19 mouse cellular contexts compared by ENCODE assay signal in genomic region chr3:124346445-124346844, GRCm38 (mm10). TPM values are rescaled to one million over a fixed set of nuclear protein-coding genes. Genes with fewer than 3 reads are reported as not detected.
DNase-seq lines count a peak whose midpoint lies in the region; ATAC-seq and TF ChIP-seq lines count a peak whose summit lies in the region.
"Had no signal": no experiment of that assay in that cellular context is flagged by ENCODE, and none has a peak within 500 bp of the region (broad histone marks: within the 10 kb centered on the region; RNA-seq: fewer than 3 reads in every experiment).

No protein-coding gene starts in this region.

- H3K9ac ChIP-seq in forebrain, postnatal 0 days, result no peak overlapping the region
- no peak overlapping the region for H3K9ac ChIP-seq in forebrain, embryonic 13.5 days
- no peak overlapping the region for H3K9ac ChIP-seq in MEL (ENCODE audit: control insufficient read depth, low read depth, low read length, poor library complexity, severe bottlenecking)
- H3K9ac ChIP-seq: heart, embryonic 15.5 days; limb, embryonic 15.5 days; lung, embryonic 15.5 days had no signal

- no peaks in the 10 kb centered on the region for H3K4me1 ChIP-seq in forebrain, postnatal 0 days (ENCODE audit: insufficient read depth)
- no peaks in the 10 kb centered on the region for H3K4me1 ChIP-seq in forebrain, embryonic 13.5 days
- no peaks in the 10 kb centered on the region for H3K4me1 ChIP-seq in MEL (ENCODE audit: control insufficient read depth in 1 of 2, insufficient read depth in 2 of 2, low read length in 2 of 2)
- H3K4me1 ChIP-seq: heart, embryonic 15.5 days; limb, embryonic 15.5 days; lung, embryonic 15.5 days had no signal

- H3K9me3 ChIP-seq in forebrain, postnatal 0 days (ENCODE audit: low read length), result no peaks in the 10 kb centered on the region
- no peaks in the 10 kb centered on the region for H3K9me3 ChIP-seq in forebrain, embryonic 13.5 days (replicated peaks)
- no peaks in the 10 kb centered on the region for H3K9me3 ChIP-seq in MEL (replicated peaks; ENCODE audit: insufficient read depth, low read length)
- H3K9me3 ChIP-seq: heart, embryonic 15.5 days; limb, embryonic 15.5 days; lung, embryonic 15.5 days had no signal

- peak; percentile 29 for DNase-seq in forebrain, postnatal 0 days
- DNase-seq in left cerebral cortex, adult 2 months (ENCODE audit: extremely low spot score in 1 of 2, low spot score in 2 of 2), result no peak
- no peak for DNase-seq in left cerebral cortex, adult 9 months (ENCODE audit: low spot score in 2 of 2)
- DNase-seq in MEL (ENCODE audit: low read depth, low spot score), result peak; percentile 14
- DNase-seq in embryo, embryonic 10.5 days (ENCODE audit: low spot score), result peak; percentile 24
- no peak for DNase-seq in gastrocnemius, adult 8-10 months (ENCODE audit: low spot score in 2 of 2)
- DNase-seq: cerebellum, adult 2 months; kidney, postnatal 10 days; layer of hippocampus, postnatal 36 days; right cerebral cortex, postnatal 25 days had no signal

- no peak overlapping the region for H3K27ac ChIP-seq in forebrain, postnatal 0 days (ENCODE audit: low read depth, low read length)
- H3K27ac ChIP-seq in forebrain, embryonic 13.5 days, result no peak overlapping the region
- no peak overlapping the region for H3K27ac ChIP-seq in left cerebral cortex, adult 2 months
- H3K27ac ChIP-seq in MEL (ENCODE audit: control insufficient read depth, low read depth, low read length), result no peak overlapping the region
- H3K27ac ChIP-seq: heart, embryonic 15.5 days; limb, embryonic 15.5 days; lung, embryonic 15.5 days had no signal

- peak; percentile 58; the same call in 1 of the 2 replicates for ATAC-seq in forebrain, postnatal 0 days
- no peak for ATAC-seq in forebrain, embryonic 13.5 days
- ATAC-seq: activated CD4-positive, CD25-positive, alpha-beta regulatory T cell, adult 4 months; CD4-positive, CD25-positive, alpha-beta regulatory T cell, adult 4 months; inflammation-experienced regulatory T-cells, adult 6 months had no signal

- no peaks in the 10 kb centered on the region for H3K79me2 ChIP-seq in MEL (ENCODE audit: control insufficient read depth, insufficient read depth, low read length, poor library complexity)

- H3K4me2 ChIP-seq in forebrain, postnatal 0 days (ENCODE audit: low read depth), result no peak overlapping the region
- no peak overlapping the region for H3K4me2 ChIP-seq in forebrain, embryonic 13.5 days
- H3K4me2 ChIP-seq: heart, embryonic 15.5 days; limb, embryonic 15.5 days; lung, embryonic 15.5 days had no signal

- H3K27me3 ChIP-seq in forebrain, postnatal 0 days (ENCODE audit: insufficient read depth, low read length), result no peaks in the 10 kb centered on the region
- no peaks in the 10 kb centered on the region for H3K27me3 ChIP-seq in forebrain, embryonic 13.5 days
- no peaks in the 10 kb centered on the region for H3K27me3 ChIP-seq in MEL (ENCODE audit: control insufficient read depth in 1 of 2, insufficient read depth in 2 of 2, low read length in 2 of 2)
- H3K27me3 ChIP-seq: heart, embryonic 15.5 days; limb, embryonic 15.5 days; lung, embryonic 15.5 days had no signal

- peak; percentile 28 for TF ChIP-seq RAD21 in MEL (IDR thresholded peaks at IDR 0.05; ENCODE audit: low read depth, low read length)

- TF ChIP-seq EP300 in MEL (IDR thresholded peaks at IDR 0.05; ENCODE audit: low read depth in 1 of 2, low read length in 2 of 2), result no peak

- no peak for TF ChIP-seq POLR2A in MEL (IDR thresholded peaks at IDR 0.05; ENCODE audit: control insufficient read depth in 1 of 2, insufficient read depth in 1 of 2, low read depth in 1 of 2, low read length in 2 of 2, poor library complexity in 1 of 2)

- intact Hi-C loops in left cerebral cortex, adult 2 months (cut with DNase I), result loop anchor here (2.0 kb wide), 1 partner anchor 240 kb away; no protein-coding TSS in a partner anchor

- no peaks in the 10 kb centered on the region for H3K36me3 ChIP-seq in forebrain, postnatal 0 days (ENCODE audit: insufficient read depth)
- H3K36me3 ChIP-seq in forebrain, embryonic 13.5 days (ENCODE audit: poor library complexity, severe bottlenecking), result no peaks in the 10 kb centered on the region
- no peaks in the 10 kb centered on the region for H3K36me3 ChIP-seq in MEL (ENCODE audit: control insufficient read depth in 1 of 2, insufficient read depth in 2 of 2, low read length in 2 of 2)
- H3K36me3 ChIP-seq: heart, embryonic 15.5 days; limb, embryonic 15.5 days; lung, embryonic 15.5 days had no signal

- peak; percentile 56 for TF ChIP-seq CTCF in forebrain, postnatal 0 days (IDR thresholded peaks at IDR 0.05; ENCODE audit: low read depth)
- peak; percentile 51 for TF ChIP-seq CTCF in left cerebral cortex, adult 2 months (IDR thresholded peaks at IDR 0.05)
- TF ChIP-seq CTCF in MEL (IDR thresholded peaks at IDR 0.05 in 2 of 3, conservative IDR thresholded peaks at IDR 0.05 in 1 of 3; ENCODE audit: control insufficient read depth in 1 of 3, insufficient read depth in 1 of 3, low read depth in 2 of 3, low read length in 3 of 3, poor library complexity in 1 of 3, severe bottlenecking in 1 of 3), result peak in 2 of 3 experiments; percentile 22 to 35; a peak in 2 of 6 replicates

- H3K4me3 ChIP-seq in forebrain, postnatal 0 days (ENCODE audit: low read depth, low read length), result no peak overlapping the region
- H3K4me3 ChIP-seq in forebrain, embryonic 13.5 days, result no peak overlapping the region
- H3K4me3 ChIP-seq in left cerebral cortex, adult 2 months, result no peak overlapping the region
- H3K4me3 ChIP-seq in MEL (ENCODE audit: control insufficient read depth in 1 of 2, insufficient read depth in 1 of 2, low read depth in 2 of 2, low read length in 2 of 2), result no peak overlapping the region
- H3K4me3 ChIP-seq: heart, embryonic 15.5 days; limb, embryonic 15.5 days; lung, embryonic 15.5 days; myocyte had no signal

TF ChIP-seq in MEL, 35 proteins besides CTCF, POLR2A, EP300 and RAD21:
- no peak for TF ChIP-seq MYB (IDR thresholded peaks at IDR 0.05; ENCODE audit: low read depth, low read length)
- no peak for TF ChIP-seq TBP (IDR thresholded peaks at IDR 0.05; ENCODE audit: low read depth, low read length)
- no peak for TF ChIP-seq NELFE (IDR thresholded peaks at IDR 0.05; ENCODE audit: low read depth, low read length)
- no peak for TF ChIP-seq MAX (IDR thresholded peaks at IDR 0.05; ENCODE audit: low read length)
- no peak for TF ChIP-seq MAZ (IDR thresholded peaks at IDR 0.05; ENCODE audit: low read depth, low read length)
- TF ChIP-seq TCF12 (IDR thresholded peaks at IDR 0.05; ENCODE audit: low read depth, low read length), result no peak
- no peak for TF ChIP-seq CHD2 (IDR thresholded peaks at IDR 0.05; ENCODE audit: low read length)
- TF ChIP-seq MEF2A (IDR thresholded peaks at IDR 0.05; ENCODE audit: extremely low read depth, insufficient replicate concordance, low read depth, low read length, poor library complexity, severe bottlenecking), result no peak
- TF ChIP-seq ETS1 (IDR thresholded peaks at IDR 0.05; ENCODE audit: low read depth, low read length), result no peak
- peak; percentile 39; the same call in 1 of the 2 replicates for TF ChIP-seq ZC3H11A (IDR thresholded peaks at IDR 0.05; ENCODE audit: low read depth, low read length)
- no peak for TF ChIP-seq UBTF (IDR thresholded peaks at IDR 0.05; ENCODE audit: borderline replicate concordance, insufficient read depth, low read depth, low read length)
- no peak for TF ChIP-seq GABPA (IDR thresholded peaks at IDR 0.05; ENCODE audit: low read depth, low read length)
- TF ChIP-seq SMC3 (IDR thresholded peaks at IDR 0.05; ENCODE audit: low read depth, low read length), result peak; percentile 55

RNA-seq across cellular contexts. Expression of gene Tram1l1, which starts 25.8 kb away (rescaled TPM):
- total RNA-seq in forebrain, postnatal 0 days (2014; rRNA removed), result 20.3 and 23.0 TPM in 2 replicates
- 27.9 and 35.8 TPM in 2 replicates for polyA plus RNA-seq in forebrain, postnatal 0 days (2015; fragmentation: Nextera tagmentation; extraction: Ambion mirVana)
- 31.5 and 32.0 TPM in 2 replicates for polyA plus RNA-seq in forebrain, embryonic 13.5 days (2015; fragmentation: Nextera tagmentation; extraction: Ambion mirVana)
- 10 to 100 TPM; 17.1 to 17.4 TPM for total RNA-seq in left cerebral cortex, adult 2 months (2021)
- total RNA-seq in MEL (2012; rRNA removed), result not detected in 2 replicates
- polyA plus RNA-seq in MEL (2012; ENCODE audit: insufficient read depth in 1 of 2, insufficient read length in 2 of 2, low read depth in 1 of 2, low replicate concordance in 2 of 2, missing spikeins in 1 of 2), result not detected
- total RNA-seq in gastrocnemius, adult 8-10 months (2022), result not detected
- total RNA-seq: megakaryocyte progenitor cell, adult 5-6 weeks had no signal
- polyA plus RNA-seq: activated CD4-positive, CD25-positive, alpha-beta regulatory T cell, adult 4 months; CD4-positive, CD25-positive, alpha-beta regulatory T cell, adult 4 months; inflammation-experienced regulatory T-cells, adult 6 months had no signal

Comparison
In these comparisons a context has a peak if more than half of its experiments do, and no peak if none do; other contexts are left out.
1. DNase-seq: peak in forebrain, postnatal 0 days (single experiment), MEL (single experiment) and embryo, embryonic 10.5 days (single experiment); none in left cerebral cortex, adult 2 months (0 of 2), left cerebral cortex, adult 9 months (0 of 2) and gastrocnemius, adult 8-10 months (0 of 2).
2. RNA of gene Tram1l1, which starts 25.8 kb away (total RNA-seq): 20.3 to 23.0 TPM in forebrain, postnatal 0 days and 17.1 to 17.4 TPM in left cerebral cortex, adult 2 months; not detected in MEL and not detected in gastrocnemius, adult 8-10 months; every median in the first group is over 10 times any median in the second.
3. Peak in every context shown above with its lines, with median percentiles within 50 percentile points of each other: CTCF ChIP-seq.